Mouse (Mus musculus): ENCODE measurements at regions not wholly inside any gene's neighbourhood (a gene's known extent, or its start where the extent isn't known, plus 50 kb on each side); places are given as distances from the start of the nearest gene placed in this dataset.

DNA sequence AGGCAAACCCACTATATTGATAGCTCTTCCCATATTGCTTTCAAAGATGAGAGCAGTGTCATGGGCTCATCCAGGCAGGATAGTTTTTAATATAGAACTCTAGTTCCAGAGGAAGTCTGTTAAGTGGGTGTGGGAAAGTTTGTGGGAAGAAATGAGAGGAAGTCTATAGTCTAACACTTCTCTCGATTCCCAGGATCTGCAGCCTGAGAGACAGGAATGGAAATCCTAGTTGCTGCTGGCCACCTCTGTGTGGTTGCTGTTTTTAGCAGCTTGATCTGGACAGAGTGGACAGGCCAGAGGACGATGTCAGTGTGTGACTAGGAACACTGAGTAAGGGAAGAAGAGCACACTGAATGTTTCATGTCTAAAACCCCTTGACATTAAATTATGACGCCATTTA lies 76.8 kb upstream of the Peli1 start:
- Histone ChIP-seq H3K27me3 (ENCODE audit: control insufficient read depth in 1 of 2, insufficient read depth in 2 of 2, low read length in 2 of 2) (peaks cover 5 to 10% of the 10 kb centered on the region in 2 experiments), H3K9ac (ENCODE audit: control insufficient read depth, low read depth, low read length, poor library complexity, severe bottlenecking) (no peak overlapping the region), H3K79me2 (ENCODE audit: control insufficient read depth, insufficient read depth, low read length, poor library complexity) (no peaks in the 10 kb centered on the region), H3K9me3 (replicated peaks; ENCODE audit: insufficient read depth, low read length) (no peaks in the 10 kb centered on the region), H3K4me1 (ENCODE audit: control insufficient read depth in 1 of 2, insufficient read depth in 2 of 2, low read length in 2 of 2) (no peaks in the 10 kb centered on the region), H3K27ac (ENCODE audit: control insufficient read depth, low read depth, low read length) (no peak overlapping the region), H3K36me3 (ENCODE audit: control insufficient read depth in 1 of 2, insufficient read depth in 2 of 2, low read length in 2 of 2) (no peaks in the 10 kb centered on the region), H3K4me3 (ENCODE audit: control insufficient read depth in 1 of 2, insufficient read depth in 1 of 2, low read depth in 2 of 2, low read length in 2 of 2) (no peak overlapping the region)
- DNase-seq (ENCODE audit: low read depth, low spot score) = no peak
- TF ChIP-seq NELFE (IDR thresholded peaks at IDR 0.05; ENCODE audit: low read depth, low read length) (no peak), KAT2A (conservative IDR thresholded peaks at IDR 0.05; ENCODE audit: low read depth, low read length) (no peak), SIN3A (IDR thresholded peaks at IDR 0.05; ENCODE audit: low read length) (no peak), USF1 (IDR thresholded peaks at IDR 0.05; ENCODE audit: low read depth, low read length) (no peak)

- Histone ChIP-seq H3K4me3 (ENCODE audit: control insufficient read depth in 1 of 2, insufficient read depth in 1 of 2, low read depth in 2 of 2, low read length in 2 of 2) (no peak overlapping the region), H3K9ac (ENCODE audit: control insufficient read depth, low read depth, low read length, poor library complexity, severe bottlenecking) (no peak overlapping the region), H3K36me3 (ENCODE audit: control insufficient read depth in 1 of 2, insufficient read depth in 2 of 2, low read length in 2 of 2) (no peaks in the 10 kb centered on the region), H3K79me2 (ENCODE audit: control insufficient read depth, insufficient read depth, low read length, poor library complexity) (no peaks in the 10 kb centered on the region), H3K4me1 (ENCODE audit: control insufficient read depth in 1 of 2, insufficient read depth in 2 of 2, low read length in 2 of 2) (no peaks in the 10 kb centered on the region), H3K27me3 (ENCODE audit: control insufficient read depth in 1 of 2, insufficient read depth in 2 of 2, low read length in 2 of 2) (peaks cover 5 to 10% of the 10 kb centered on the region in 2 experiments; a peak in 3 of 4 replicates), H3K9me3 (replicated peaks; ENCODE audit: insufficient read depth, low read length) (no peaks in the 10 kb centered on the region), H3K27ac (ENCODE audit: control insufficient read depth, low read depth, low read length) (no peak overlapping the region)
- DNase-seq (ENCODE audit: low read depth, low spot score) = no peak
- TF ChIP-seq ZNF384 (IDR thresholded peaks at IDR 0.05; ENCODE audit: low read depth, low read length) = no peak
Observed at GRCm38 (mm10) chr11:21015536-21015935, 75.6 kb upstream of the Peli1 start.

DNA sequence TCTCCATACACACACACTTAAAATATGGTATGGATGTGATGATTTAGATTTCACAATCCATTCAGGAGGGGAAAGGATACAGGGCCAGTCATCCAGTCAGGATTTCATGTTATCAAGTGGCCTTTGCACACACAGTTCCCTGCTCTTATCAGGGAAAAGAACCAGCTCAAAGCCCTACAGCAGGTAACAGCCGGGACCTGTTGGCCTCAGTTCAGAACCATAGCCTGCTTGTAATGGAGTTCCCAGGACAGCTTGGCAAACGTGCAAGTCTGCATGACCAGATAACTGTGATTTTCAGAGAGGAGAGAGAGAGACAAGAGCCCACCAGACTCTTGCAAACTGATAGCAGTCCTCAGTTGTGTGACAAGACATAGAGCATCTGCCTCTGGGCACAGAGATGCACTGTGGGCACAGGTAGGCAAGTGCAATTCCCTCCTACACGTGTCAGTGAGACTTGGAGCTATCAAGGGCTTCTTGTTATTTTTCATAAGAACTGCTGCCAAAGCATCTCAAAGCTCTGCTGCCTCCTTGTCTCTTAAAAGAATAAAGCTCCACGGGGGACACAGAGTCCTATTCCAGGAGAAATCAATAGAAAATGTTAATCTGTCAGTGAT lies 74.9 kb upstream of the Peli1 start:
- no peak for TF ChIP-seq ETS1 (IDR thresholded peaks at IDR 0.05; ENCODE audit: low read depth, low read length)
- no peak for TF ChIP-seq BHLHE40 (IDR thresholded peaks at IDR 0.05; ENCODE audit: borderline replicate concordance, low read depth, low read length)
- TF ChIP-seq ZKSCAN1 (IDR thresholded peaks at IDR 0.05; ENCODE audit: low read depth, low read length) = no peak
- no peak for TF ChIP-seq MYB (IDR thresholded peaks at IDR 0.05; ENCODE audit: low read depth, low read length)
- H3K9ac ChIP-seq (ENCODE audit: control insufficient read depth, low read depth, low read length, poor library complexity, severe bottlenecking) = no peak overlapping the region
- no peaks in the 10 kb centered on the region for H3K36me3 ChIP-seq (ENCODE audit: control insufficient read depth in 1 of 2, insufficient read depth in 2 of 2, low read length in 2 of 2)
- no peaks in the 10 kb centered on the region for H3K9me3 ChIP-seq (replicated peaks; ENCODE audit: insufficient read depth, low read length)
- no peak for DNase-seq (ENCODE audit: low read depth, low spot score)
- no peak overlapping the region for H3K4me3 ChIP-seq (ENCODE audit: control insufficient read depth in 1 of 2, insufficient read depth in 1 of 2, low read depth in 2 of 2, low read length in 2 of 2)
- peaks cover 5 to 10% of the 10 kb centered on the region in 2 experiments; a peak in 3 of 4 replicates for H3K27me3 ChIP-seq (ENCODE audit: control insufficient read depth in 1 of 2, insufficient read depth in 2 of 2, low read length in 2 of 2)
- H3K79me2 ChIP-seq (ENCODE audit: control insufficient read depth, insufficient read depth, low read length, poor library complexity) = no peaks in the 10 kb centered on the region
- no peaks in the 10 kb centered on the region for H3K4me1 ChIP-seq (ENCODE audit: control insufficient read depth in 1 of 2, insufficient read depth in 2 of 2, low read length in 2 of 2)
- H3K27ac ChIP-seq (ENCODE audit: control insufficient read depth, low read depth, low read length) = no peak overlapping the region
